Mouse (Mus musculus): ENCODE data around the gene Rpl23a.
"Not testable (repeated sequence)": the region's sequence is repeated elsewhere in the genome, so short reads cannot be mapped to it uniquely, and the experiment has no call there.

Gene Rpl23a

DNA sequence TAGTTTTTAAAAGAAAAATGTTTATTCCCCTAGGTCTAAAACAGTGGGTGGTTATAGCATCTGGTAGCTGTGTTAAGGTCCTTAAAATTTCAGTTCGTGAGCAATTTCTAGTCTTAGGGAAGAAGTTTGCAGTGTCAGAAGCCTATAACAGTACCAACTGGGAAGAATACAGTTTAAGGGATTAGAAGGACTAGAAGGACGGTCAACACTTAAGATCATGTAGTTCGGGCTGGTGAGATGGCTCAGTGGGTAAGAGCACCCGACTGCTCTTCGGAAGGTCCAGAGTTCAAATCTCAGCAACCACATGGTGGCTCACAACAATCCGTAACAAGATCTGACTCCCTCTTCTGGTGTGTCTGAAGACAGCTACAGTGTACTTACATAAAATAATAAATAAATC is 1.3 kb upstream of the Rpl23a start:
- not testable (repeated sequence) for DNase-seq (ENCODE audit: low spot score)

DNA sequence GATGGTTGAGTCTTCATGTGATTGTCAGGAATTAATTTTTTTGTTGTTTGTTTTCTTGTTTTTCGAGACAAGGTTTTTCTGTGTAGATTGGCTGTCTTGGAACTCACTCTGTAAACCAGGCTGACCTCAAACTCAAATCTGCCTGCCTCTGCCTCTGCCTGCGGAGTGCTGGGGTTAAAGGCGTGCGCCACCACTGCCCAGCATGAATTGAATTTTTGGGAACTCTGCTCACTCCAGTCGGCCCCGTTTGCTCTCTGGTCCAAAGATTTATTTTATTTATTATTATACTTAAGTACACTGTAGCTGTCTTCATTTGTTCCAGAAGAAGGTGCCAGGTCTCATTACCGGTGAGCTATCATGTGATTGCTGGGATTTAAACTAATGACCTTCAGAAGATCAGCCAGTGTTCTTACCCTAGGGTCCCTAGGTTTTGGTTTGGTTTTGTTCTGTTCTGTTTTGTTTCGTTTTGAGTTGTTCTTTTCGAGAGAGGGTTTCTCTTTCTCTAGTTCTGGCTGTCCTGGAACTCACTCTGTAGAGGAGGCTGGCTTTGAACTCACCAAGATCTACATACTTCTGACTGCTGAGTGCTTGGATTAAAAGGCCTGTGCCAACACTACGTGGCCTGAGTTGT is 615 bp upstream of the Rpl23a start:
- DNase-seq (ENCODE audit: low spot score), result no peak

DNA sequence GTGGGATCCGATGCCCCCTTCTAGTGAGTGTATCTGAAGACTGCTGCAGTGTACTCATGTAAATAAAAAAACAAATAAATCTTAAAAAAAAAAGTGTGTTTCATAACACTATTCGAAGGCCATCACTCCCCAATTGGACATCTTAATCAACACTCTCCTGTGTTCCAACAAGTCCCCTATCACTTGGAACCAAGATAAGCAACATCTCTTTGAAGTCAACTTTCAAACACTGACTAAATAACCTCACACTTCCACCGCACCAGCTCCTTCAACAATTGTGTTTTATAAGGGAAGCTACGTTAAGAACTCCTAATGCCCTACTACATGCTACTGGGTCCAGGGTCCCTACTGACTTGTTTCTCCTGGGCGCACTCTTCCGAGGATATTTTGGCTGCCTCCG is 934 bp downstream of the Rpl23a start:
- no peak for DNase-seq (ENCODE audit: low spot score)

DNA sequence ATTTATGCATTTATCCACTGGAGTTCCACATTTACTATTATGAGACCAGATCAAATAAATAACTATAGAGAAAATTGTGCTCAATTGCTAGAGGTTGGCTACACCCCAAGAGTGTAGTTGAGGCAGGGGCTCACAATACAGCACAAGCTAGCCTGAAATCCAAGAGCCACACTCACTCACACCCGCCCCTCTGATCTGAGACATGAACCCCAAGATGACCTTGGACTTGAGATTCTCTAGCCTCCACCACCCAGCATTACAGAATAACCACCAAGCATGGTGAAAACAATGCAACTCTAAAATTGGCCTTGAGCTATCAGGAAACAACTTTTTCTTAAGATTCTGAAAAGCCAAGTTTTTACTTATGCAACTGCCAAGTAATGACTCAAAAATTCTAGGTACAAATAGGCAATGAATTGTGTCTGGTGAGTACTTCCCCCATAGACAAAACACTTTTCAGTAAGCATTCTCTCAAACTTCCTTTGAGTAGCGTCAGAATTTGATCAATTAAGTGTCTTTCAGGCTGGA is 1.5 kb downstream of the Rpl23a start:
- DNase-seq (ENCODE audit: low spot score), result no peak

DNA sequence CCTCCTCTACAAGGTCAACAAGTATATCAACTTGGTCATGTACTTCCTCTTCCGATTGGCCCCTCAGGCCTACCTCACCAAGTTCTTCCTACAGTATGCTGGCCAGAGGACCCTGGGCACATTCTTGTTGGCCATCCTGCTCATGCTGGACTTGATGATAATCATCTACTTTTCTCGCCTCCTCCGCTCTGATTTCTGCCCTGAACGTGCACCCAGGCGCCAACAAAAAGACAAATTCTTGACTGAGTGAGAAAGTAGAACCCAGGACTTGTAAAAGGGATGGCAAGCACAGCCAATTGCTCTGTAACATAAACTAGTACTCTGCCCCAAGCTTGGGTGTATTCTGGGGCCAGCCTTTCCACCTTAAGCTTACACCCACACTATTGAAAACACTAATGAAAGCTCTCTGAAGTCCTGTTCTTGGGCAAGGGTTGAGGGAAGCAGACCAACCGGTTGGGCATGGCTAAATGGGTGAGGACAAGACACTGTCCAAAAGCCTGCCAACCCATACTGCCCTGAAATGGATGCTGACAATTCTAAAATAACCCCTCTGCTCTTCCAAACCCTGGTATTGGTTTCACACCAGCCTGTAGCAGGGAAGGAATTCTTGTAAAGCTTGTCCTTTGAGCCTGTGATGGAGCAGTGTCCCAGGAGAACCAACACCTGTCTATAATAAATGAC is 3.2 kb downstream of the Rpl23a start:
- DNase-seq (ENCODE audit: low spot score), result no peak

DNA sequence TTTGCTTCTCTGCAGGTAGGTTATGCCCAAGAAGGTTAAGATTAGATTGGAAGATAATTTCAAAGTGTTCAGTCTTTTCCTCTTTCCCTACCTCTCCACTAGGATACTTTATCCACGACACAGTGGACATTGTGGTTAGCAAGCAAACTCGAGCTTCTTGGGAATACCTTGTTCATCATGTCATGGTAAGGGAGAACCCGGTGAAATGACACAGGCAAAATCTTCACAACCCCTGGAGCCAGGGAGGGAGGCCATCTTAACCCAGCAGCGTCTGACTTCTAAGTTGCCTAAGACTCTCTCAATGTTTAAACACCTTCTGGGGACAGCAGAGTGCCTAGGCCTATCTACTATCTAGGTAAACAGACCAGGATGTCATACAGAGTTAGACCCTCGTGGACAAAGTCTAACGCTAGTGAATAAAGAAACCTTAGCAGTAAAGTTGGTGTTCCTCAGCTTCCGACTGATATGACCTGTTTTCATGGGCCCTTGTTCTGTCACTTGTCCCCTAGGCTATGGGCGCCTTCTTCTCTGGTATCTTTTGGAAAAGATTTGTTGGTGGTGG is 3.9 kb downstream of the Rpl23a start:
- no peak for DNase-seq (ENCODE audit: low spot score)

DNA sequence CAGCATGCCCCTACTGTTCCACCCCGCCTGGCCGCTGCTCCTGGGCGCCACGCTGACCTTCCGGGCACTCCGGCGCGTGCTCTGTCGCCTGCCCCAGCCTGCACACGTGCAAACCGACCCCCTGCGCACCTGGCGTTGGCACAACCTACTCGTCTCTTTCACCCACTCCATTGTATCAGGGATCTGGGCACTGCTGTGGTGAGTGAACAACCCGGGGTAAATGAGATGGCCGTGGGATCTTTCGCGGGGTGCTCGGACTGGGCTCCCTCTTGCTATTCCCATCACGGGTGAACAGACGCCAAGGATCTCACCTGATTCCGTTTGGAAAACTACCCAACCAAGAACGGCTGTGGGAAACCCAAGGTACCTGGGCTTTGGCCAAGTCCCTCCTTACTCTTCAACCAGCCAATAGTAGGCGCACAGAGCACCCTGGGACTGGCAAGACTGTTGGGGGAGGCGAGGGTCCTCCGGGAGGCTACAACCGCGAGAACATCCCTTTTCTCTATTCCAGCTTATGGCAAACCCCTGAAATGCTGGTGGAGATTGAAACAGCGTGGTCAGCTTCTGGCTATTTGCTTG is 4.4 kb downstream of the Rpl23a start:
- DNase-seq (ENCODE audit: low spot score), result peak; percentile 65

DNA sequence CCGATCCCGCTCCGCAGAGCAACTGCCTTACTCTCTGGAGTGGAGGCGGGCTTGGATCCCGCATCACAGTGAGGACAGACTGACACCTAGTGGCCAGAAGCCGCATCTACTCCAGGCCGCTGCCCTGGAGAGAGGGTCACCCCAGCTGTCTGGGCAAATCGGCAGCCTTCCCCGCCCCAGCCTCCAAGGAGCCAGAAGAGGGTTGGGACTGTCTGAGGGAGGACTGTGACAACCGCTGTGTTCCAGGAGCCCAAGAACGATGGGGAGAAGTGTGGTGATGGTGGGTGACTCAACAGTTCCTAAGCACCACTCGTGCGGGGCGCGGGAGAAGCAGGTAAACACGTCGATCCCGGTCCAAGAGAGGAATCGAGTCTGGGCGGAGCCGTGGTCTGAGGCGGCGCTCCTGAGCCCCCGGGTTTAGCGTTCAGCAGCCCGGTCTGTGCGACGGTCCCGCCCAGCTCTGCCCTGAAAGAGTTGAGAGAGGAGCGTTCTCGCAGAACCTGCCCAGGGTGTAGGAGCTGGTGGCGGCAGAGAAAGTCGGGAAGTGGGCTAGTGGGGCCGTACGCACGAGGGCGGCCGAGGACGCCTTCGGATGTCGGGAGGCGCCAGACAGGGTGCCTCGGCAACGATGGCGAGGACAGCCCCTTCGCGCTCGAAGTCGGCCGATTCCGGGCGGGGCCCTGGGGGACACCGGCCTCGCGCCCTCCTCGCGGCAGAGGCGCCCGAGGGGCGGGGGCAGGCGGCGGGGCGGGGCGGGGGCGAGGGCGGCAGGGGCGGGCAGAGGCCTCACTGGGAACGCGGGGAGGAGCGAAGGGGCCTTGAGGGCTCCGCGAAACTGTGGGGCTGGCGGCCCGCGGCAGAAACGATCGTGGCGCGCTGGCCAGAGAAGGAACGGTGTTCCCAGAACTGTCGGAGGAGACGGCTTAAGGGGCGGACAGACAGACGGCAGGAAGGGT is 5.2 kb downstream of the Rpl23a start:
- peak; percentile 96 for DNase-seq (ENCODE audit: low spot score)

DNA sequence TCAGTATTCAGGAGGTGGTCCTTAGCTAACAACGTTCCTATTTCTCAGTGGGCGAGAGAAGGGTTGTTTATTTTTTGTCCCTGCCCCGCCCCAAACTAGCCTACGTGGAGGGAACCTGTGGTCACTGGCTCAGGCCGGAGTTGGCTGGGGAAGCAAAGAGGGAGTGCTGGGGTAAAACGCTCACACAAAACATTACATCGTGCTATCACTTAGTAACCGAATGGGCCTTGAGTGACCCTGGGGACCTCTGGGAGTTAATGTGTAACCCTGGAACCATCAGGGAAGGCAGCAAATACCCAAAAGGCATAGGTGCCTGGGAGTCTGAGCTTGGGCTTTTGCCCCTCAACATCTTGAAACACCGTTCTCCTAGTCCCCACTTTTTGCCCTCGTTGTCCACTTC is 5.9 kb downstream of the Rpl23a start:
- peak; percentile 60 for DNase-seq (ENCODE audit: low spot score)

DNA sequence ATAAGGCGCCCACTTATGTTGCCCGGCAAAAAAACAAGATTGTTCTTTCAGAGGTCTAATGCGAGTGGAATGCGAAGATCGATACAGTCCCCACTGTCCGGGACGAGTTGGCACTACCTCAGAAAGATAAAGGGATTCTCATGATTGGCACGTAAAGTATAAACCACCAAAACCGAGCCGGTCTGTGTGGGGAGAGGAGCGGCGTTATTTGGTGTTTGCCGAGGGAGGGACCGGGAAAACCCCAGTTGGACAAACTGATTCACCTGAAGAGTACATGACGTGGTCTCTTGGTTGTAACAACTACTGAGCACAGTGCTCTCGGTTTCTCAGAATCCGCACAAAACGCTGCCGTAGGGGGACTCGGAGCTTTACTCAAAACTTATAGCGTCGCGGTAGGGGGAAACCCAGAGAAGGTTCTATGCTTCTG is 6.5 kb downstream of the Rpl23a start:
- no peak for DNase-seq (ENCODE audit: low spot score)

DNA sequence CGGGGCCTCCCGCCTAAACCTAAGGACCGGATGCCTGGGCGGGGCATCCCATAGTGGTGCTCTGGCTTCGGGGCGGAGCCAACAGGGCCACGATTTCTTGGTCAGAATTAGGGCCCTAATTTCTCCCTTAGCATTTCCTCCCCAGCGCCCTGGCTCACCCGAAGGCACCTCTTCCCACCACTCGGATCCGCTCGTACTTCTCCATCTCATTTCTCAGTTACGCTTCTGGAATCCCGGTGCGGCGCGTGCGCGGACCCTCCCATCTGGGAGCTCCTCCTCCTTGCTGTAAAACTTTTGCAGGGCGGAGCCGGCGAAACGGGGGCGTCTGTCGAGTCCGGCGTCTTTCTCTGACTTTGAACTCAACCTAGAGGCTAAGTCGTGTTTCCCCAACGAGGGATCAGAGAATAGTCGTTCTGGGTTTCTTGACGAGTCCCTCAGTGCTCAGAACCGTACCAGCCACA is 7.0 kb downstream of the Rpl23a start, which contains the start of the genes Nek8 and Tlcd1:
Nek8 (minus strand) TSS at position 274 of the 461 bp plus-strand sequence.
Tlcd1 (plus strand) TSS at position 310 of the 461 bp plus-strand sequence.
- DNase-seq (ENCODE audit: low spot score), result peak; percentile 93

DNA sequence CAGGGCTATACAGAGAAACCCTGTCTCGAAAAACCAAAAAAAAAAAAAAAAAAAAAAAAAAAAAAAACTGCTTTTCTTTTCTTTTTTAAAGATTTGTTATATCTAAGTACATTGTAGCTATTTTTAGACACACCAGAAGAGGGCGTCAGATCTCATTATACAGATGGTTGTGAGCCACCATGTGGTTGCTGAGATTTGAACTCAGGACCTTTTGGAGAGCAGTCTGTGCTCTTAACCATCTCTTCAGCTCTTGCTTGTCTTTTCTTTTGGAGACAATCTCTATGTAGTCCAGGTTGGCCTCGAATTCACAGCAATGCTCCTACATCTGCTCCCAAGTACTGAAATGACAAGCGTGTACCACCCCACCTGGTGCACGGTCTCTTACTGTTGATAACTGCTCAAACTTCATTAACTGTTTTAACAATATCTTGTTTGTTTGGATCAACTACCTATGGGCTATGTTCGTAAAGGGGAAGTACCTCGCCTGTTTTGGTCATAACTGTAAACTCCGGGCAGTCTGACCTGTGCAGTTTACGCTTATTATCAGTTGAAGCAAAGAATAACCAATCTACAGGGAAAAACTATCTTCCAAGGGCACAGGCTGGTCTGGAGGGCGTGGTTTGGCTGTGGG is 7.5 kb downstream of the Rpl23a start:
- DNase-seq (ENCODE audit: low spot score), result no peak

DNA sequence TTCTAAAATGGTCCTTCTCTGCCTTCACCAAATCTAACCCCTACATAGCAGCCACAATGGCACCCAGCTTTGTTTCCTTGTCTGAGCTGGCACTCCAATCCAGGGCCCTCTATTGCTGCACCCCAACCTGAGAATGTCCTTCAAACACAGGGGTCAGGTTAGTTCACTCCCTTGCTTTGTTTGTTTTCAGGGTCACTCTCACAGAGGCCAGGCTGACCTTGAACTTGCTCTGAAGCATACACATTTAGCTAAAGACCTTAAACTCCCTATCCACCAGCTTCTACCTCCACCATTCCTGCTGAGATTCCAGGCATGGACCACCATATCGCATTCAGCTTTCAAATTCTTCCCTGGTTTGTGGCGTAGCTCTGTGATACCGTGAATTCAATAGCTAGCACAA is 8.9 kb downstream of the Rpl23a start:
- DNase-seq (ENCODE audit: low spot score), result no peak

DNA sequence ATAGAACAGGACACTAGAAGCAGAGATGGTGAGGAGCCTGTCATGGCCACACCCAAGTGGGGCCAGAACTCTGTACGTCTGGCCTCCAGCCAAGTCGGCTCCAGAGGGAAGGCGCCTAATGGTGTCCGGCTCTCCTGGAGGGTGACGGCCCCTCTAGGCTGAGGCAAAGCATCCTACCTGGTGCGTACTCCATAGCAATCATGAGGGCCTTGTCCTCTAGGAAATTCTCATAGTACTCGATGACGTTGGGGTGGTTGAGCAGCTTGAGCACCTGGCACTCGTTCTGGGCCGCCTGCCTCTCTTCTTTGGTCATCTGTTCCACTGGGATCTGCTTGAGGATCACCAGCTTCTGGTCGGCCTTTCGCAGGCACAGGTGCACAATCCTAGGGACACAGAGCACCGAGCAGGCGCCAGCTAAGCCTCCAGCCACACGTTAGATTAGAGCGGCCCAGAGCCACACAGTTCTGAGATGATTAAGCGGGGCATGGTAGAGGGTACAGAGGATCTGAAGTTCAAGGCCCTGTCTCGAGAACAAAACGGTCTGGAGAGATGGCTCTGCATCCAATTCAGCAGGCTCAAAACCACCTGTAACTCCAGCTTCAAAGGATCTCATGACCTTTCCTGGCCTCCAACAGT is 10.5 kb downstream of the Rpl23a start:
- DNase-seq (ENCODE audit: low spot score), result no peak

DNA sequence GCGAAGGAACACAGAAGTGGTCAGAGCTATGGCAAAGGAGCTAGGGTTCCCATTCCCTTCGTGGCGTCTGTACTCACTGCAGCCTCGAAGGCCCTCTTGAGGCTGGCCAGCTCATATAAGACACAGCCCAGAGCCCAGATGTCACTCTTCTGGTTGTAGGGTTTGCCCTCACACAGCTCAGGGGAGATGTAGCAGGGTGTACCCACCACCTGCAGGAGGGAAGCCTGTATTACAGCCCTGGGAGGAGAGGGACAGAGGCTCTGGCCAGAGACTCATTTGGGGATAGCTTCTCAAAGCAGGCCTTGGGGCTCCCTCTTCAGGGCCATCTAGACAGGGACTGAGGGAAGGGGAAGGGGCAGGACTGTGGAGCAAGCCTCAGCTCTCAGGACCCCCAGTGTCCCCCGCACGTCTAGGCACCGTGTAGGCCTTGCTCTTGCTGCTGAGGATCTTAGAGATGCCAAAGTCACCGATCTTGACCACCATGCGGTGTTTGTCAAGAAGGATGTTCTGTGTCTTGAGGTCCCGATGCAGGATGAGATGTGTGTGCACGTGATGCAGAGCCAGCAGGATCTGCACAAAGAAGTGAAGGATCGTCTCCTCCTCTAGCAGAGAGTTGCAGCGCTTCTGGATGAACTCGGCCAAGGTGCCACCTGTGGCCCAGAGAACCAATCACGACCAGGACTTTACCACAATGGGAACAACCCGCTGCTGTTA is 11.2 kb downstream of the Rpl23a start:
- DNase-seq (ENCODE audit: low spot score), result no peak

DNA sequence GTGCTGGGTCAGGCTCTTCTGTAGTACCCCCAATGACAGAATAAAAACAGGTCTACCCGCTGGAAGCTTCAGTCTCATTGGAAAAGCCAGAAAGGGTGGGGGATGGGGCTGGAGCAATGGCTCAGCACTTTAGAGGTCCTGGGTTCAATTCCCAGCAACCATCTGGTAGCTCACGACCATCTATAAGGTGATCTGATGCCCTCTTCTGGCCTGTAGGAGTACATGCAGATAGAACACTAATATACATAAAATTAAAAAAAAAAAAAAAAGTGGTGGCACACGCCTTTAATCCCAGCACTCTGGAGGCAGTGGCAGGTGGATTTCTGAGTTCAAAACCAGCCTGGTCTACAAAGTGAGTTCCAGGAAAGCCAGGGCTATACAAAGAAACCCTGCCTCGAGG is 12.1 kb downstream of the Rpl23a start:
- no peak for DNase-seq (ENCODE audit: low spot score)

DNA sequence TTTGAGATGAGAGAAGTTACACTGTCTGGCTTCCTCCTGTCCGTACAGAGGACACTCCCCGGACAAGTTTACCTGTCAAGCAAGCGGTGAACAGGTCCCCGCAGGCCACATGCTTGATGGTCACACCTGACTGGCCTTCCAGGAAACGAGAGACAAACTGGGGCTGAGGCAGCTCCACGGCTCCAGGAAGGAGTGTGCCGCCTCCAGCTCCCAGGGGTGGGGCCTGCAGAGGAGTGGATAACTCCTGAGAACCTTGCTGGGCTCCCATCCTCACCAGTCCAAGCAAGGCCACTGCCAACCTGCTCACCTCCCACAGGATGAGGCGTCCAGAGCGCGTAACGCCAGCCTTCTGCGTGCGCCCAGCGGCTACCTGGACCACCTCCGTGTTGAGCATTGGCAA is 13.1 kb downstream of the Rpl23a start:
- DNase-seq (ENCODE audit: low spot score), result peak; percentile 67

DNA sequence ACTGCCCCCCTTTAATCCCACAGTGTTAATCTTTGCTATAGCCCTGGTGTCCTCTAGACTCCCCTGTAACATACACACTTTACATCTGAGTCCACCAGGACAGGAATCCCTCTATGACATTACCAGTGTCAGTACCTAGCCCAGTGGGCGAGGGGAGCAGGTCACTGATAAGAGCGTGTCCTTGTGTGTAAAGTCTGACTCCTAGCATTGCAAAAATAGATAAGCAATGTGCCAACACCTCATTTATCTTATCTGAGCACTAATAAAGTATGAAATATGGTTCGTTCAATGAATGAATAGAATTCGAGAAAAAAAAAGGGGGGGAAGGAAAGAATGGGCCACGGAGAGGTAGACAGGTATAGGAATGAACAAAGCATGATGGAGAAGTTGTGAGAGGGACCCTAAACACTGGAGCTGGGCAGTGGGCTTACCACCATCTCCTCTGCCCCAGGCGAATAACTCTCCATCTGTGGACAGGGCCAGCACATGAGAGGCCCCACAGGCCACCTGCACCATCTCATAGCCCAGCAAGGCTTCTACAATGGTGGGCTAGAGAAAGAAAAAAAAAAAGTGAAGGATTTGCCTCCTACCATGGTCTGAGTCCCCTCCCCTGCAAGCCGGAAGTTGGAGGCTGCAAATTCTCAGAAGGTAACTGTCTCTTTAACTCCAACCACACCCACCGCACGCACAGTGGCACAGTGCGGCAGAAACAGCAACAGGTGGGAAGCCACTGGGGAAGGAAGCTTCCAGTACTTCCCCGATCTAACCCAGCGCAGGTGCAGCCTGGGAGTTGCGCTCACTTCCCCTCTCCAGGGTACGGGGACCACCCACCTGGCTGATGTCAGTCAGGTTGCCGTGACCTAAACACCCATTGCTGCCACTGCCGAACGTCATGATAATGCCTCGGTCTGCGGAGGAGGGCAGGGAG is 14.6 kb downstream of the Rpl23a start:
- DNase-seq (ENCODE audit: low spot score), result no peak

All from urinary bladder, postnatal 14 days (tissue).